Mouse (Mus musculus) lung, adult 2 months (tissue): ENCODE measurements around the gene Tkfc. TPM values are rescaled to one million over a fixed set of nuclear protein-coding genes. Genes with fewer than 3 reads are reported as not detected.
A peak's percentile ranks its signal among the peaks of the same experiment; 100 is the strongest.

Source experiments
- DNase-seq: peaks from one replicate; pipeline ENCODE4 v3.0.0; 2022
- H3K4me1 ChIP-seq: fragments of 200-500 bp; 2 replicates; pipeline ENCODE4 v1.6.1; 2011; ENCODE audit warnings: low read length; ENCODE audit not compliant: control insufficient read depth, insufficient read depth
- H3K4me3 ChIP-seq: fragments of 200-500 bp; replicated peaks from 2 replicates; pipeline ENCODE3; 2011; ENCODE audit warnings: low read depth, mild to moderate bottlenecking, control low read depth, low read length; ENCODE audit errors: extremely low read depth
- CTCF ChIP-seq: fragments of 200-500 bp; IDR thresholded peaks from 2 replicates; pipeline ENCODE4 v1.5.1; 2011; ENCODE audit warnings: mild to moderate bottlenecking, low read length, control low read depth; ENCODE audit not compliant: insufficient read depth
- POLR2A ChIP-seq: fragments of 200-500 bp; IDR thresholded peaks from 2 replicates; pipeline ENCODE4 v1.6.1; 2011; ENCODE audit warnings: low read depth, mild to moderate bottlenecking, control low read depth, low read length, borderline replicate concordance; ENCODE audit errors: extremely low read depth
- WGBS: fragments of 180-500 bp; shearing (Covaris S2); methylation state at CpG from one replicate; pipeline ENCODE4 v1.1.7; 2018; 5-methylcytosine and 5-hydroxymethylcytosine counted together
- polyA plus RNA-seq: library from polyadenylated mRNA; depleted of rRNA; stranded (reverse); fragments of >200 nt; gene quantifications from 2 replicates; pipeline ENCODE4 v1.2.3, GENCODE M21; 2012

The Tkfc gene
- polyA plus RNA-seq, 1 experiment = 9.8 TPM

GRCm38 (mm10) chr19:10589127-10589857 is 16.2 kb downstream of the Tkfc start:
- Histone ChIP-seq H3K4me1 (no peaks in the 10 kb centered on the region), H3K4me3 (no peak overlapping the region)
- no peak for TF ChIP-seq POLR2A
- TF ChIP-seq CTCF = no peak
- no peak for DNase-seq
- 65% methylated on average over 5 of the region's 5 CpGs for WGBS

GRCm38 (mm10) chr19:10587231-10587630 is 18.2 kb downstream of the Tkfc start:
- Histone ChIP-seq H3K4me1 (no peaks in the 10 kb centered on the region), H3K4me3 (no peak overlapping the region)
- DNase-seq = no peak
- TF ChIP-seq CTCF (no peak), POLR2A (no peak)
- WGBS = 84% methylated on average over 8 of the region's 8 CpGs

GRCm38 (mm10) chr19:10585112-10585511 is 20.3 kb downstream of the Tkfc start:
- DNase-seq = no peak
- 79% methylated on average over 8 of the region's 8 CpGs for WGBS
- H3K4me3 ChIP-seq = no peak overlapping the region
- H3K4me1 ChIP-seq = no peaks in the 10 kb centered on the region
- no peak for TF ChIP-seq CTCF

- TF ChIP-seq POLR2A = no peak
- TF ChIP-seq CTCF = no peak
- WGBS = 47% methylated on average over 7 of the region's 7 CpGs
- no peak for DNase-seq
- Histone ChIP-seq H3K4me3 (no peak overlapping the region), H3K4me1 (no peaks in the 10 kb centered on the region; the same call in 1 of the 2 replicates)
These were observed 21.8 kb downstream of the Tkfc start for GRCm38 (mm10) chr19:10583550-10584146.

GRCm38 (mm10) chr19:10581984-10582383 is 23.5 kb downstream of the Tkfc start:
- Histone ChIP-seq H3K4me1 (no peaks in the 10 kb centered on the region; the same call in 1 of the 2 replicates), H3K4me3 (no peak overlapping the region)
- TF ChIP-seq POLR2A (no peak), CTCF (no peak)
- WGBS = 72% methylated on average over 6 of the region's 6 CpGs
- no peak for DNase-seq

- WGBS = 71% methylated on average over 3 of the region's 3 CpGs
- TF ChIP-seq CTCF = no peak
- H3K4me3 ChIP-seq = no peak overlapping the region
- no peak for DNase-seq
- no peaks in the 10 kb centered on the region; the same call in 1 of the 2 replicates for H3K4me1 ChIP-seq
These were observed 24.7 kb downstream of the Tkfc start for GRCm38 (mm10) chr19:10580761-10581160.

- WGBS = 74% methylated on average over 3 of the region's 3 CpGs
- DNase-seq = no peak
- H3K4me1 ChIP-seq = no peaks in the 10 kb centered on the region; the same call in 1 of the 2 replicates
- no peak overlapping the region for H3K4me3 ChIP-seq
- TF ChIP-seq CTCF = no peak
- no peak for TF ChIP-seq POLR2A
These were observed 25.4 kb downstream of the Tkfc start for GRCm38 (mm10) chr19:10580102-10580501.

GRCm38 (mm10) chr19:10576690-10577561 is 28.5 kb downstream of the Tkfc start, which contains the start of the genes Cyb561a3 and Tmem138:
Gene Cyb561a3 (plus strand): TSS chr19:10577172.
Gene Tmem138 (minus strand): TSS chr19:10577362.
- under 1% methylated on average over 44 of the region's 44 CpGs for WGBS
- Histone ChIP-seq H3K4me3 (peak within 1 kb of the TSS; percentile 87), H3K4me1 (no peaks in the 10 kb centered on the region; the same call in 1 of the 2 replicates)
- DNase-seq = peak; percentile 92
- TF ChIP-seq POLR2A (peak; percentile 91; the same call in 1 of the 2 replicates), CTCF (peak; percentile 46; the same call in 1 of the 2 replicates)

GRCm38 (mm10) chr19:10569627-10570026 is 35.8 kb downstream of the Tkfc start:
- 94% methylated on average over 6 of the region's 6 CpGs for WGBS
- TF ChIP-seq CTCF (no peak), POLR2A (no peak)
- Histone ChIP-seq H3K4me3 (no peak overlapping the region), H3K4me1 (no peaks in the 10 kb centered on the region)
- DNase-seq = no peak

- 41% methylated on average over 4 of the region's 4 CpGs for WGBS
- Histone ChIP-seq H3K4me3 (no peak overlapping the region), H3K4me1 (no peaks in the 10 kb centered on the region; the same call in 1 of the 2 replicates)
- no peak for TF ChIP-seq POLR2A
- no peak for TF ChIP-seq CTCF
- no peak for DNase-seq
These were observed 40.2 kb downstream of the Tkfc start for GRCm38 (mm10) chr19:10565217-10565616.
